In genomic region chr11:115839732-115840131, GRCm38 (mm10) we compare ENCODE assay signal across 15 mouse cellular contexts. TPM values are rescaled to one million over a fixed set of nuclear protein-coding genes. Genes with fewer than 3 reads are reported as not detected.
DNase-seq lines count a peak whose midpoint lies in the region; ATAC-seq and TF ChIP-seq lines count a peak whose summit lies in the region.
"Had no signal": no experiment of that assay in that cellular context is flagged by ENCODE, and none has a peak within 500 bp of the region (broad histone marks: within the 10 kb centered on the region; RNA-seq: fewer than 3 reads in every experiment).

No protein-coding gene starts in this region.

- no peak for DNase-seq in hindbrain, embryonic 11.5 days (ENCODE audit: low spot score)
- no peak for DNase-seq in lung, postnatal 0 days (ENCODE audit: low spot score)
- DNase-seq in lung, postnatal 36 days = no peak
- DNase-seq in hindbrain, postnatal 0 days (ENCODE audit: low spot score) = no peak
- DNase-seq in right cerebral cortex, adult 18-20 months = no peak
- no peak for DNase-seq in right cerebral cortex, postnatal 4 days
- DNase-seq: cerebellum, adult 2 months; gastrocnemius, postnatal 25 days; kidney, adult 8-10 months; left cerebral cortex, postnatal 4 days had no signal

- H3K9me3 ChIP-seq in hindbrain, embryonic 12.5 days (replicated peaks) = no peaks in the 10 kb centered on the region
- no peaks in the 10 kb centered on the region for H3K9me3 ChIP-seq in hindbrain, embryonic 11.5 days (ENCODE audit: control insufficient read depth, low read length)
- no peaks in the 10 kb centered on the region for H3K9me3 ChIP-seq in lung, postnatal 0 days (ENCODE audit: low read length)
- H3K9me3 ChIP-seq in hindbrain, postnatal 0 days (ENCODE audit: low read length) = no peaks in the 10 kb centered on the region
- H3K9me3 ChIP-seq: forebrain, embryonic 13.5 days; neural tube, embryonic 15.5 days had no signal

- TF ChIP-seq EP300 in lung, postnatal 0 days (IDR thresholded peaks at IDR 0.05) = no peak

- H3K27me3 ChIP-seq in hindbrain, embryonic 12.5 days = peaks cover 10% of the 10 kb centered on the region; the same call in 1 of the 2 replicates
- no peaks in the 10 kb centered on the region for H3K27me3 ChIP-seq in hindbrain, embryonic 11.5 days (ENCODE audit: control insufficient read depth, insufficient read depth, low read length)
- no peaks in the 10 kb centered on the region for H3K27me3 ChIP-seq in lung, postnatal 0 days (replicated peaks; ENCODE audit: insufficient read depth, low read length)
- H3K27me3 ChIP-seq in hindbrain, postnatal 0 days (ENCODE audit: insufficient read depth, low read length) = no peaks in the 10 kb centered on the region
- H3K27me3 ChIP-seq: forebrain, embryonic 13.5 days; neural tube, embryonic 15.5 days had no signal

- H3K4me3 ChIP-seq in hindbrain, embryonic 12.5 days = no peak overlapping the region
- no peak overlapping the region for H3K4me3 ChIP-seq in hindbrain, embryonic 11.5 days (ENCODE audit: low read depth, low read length)
- no peak overlapping the region for H3K4me3 ChIP-seq in lung, postnatal 0 days (ENCODE audit: low read depth, low read length)
- H3K4me3 ChIP-seq in hindbrain, postnatal 0 days (ENCODE audit: low read length) = no peak overlapping the region
- H3K4me3 ChIP-seq: forebrain, embryonic 13.5 days; neural tube, embryonic 15.5 days had no signal

- no peak overlapping the region for H3K4me2 ChIP-seq in hindbrain, embryonic 12.5 days (replicated peaks)
- no peak overlapping the region for H3K4me2 ChIP-seq in hindbrain, embryonic 11.5 days (replicated peaks; ENCODE audit: low read depth, low read length)
- H3K4me2 ChIP-seq in lung, postnatal 0 days (replicated peaks; ENCODE audit: low read depth, low read length) = no peak overlapping the region
- no peak overlapping the region for H3K4me2 ChIP-seq in hindbrain, postnatal 0 days (ENCODE audit: low read depth, low read length)
- H3K4me2 ChIP-seq: forebrain, embryonic 13.5 days; neural tube, embryonic 15.5 days had no signal

- H3K9ac ChIP-seq in hindbrain, embryonic 12.5 days = no peak overlapping the region
- no peak overlapping the region for H3K9ac ChIP-seq in hindbrain, embryonic 11.5 days (ENCODE audit: low read depth, low read length)
- no peak overlapping the region for H3K9ac ChIP-seq in lung, postnatal 0 days (replicated peaks; ENCODE audit: low read depth)
- H3K9ac ChIP-seq in hindbrain, postnatal 0 days (replicated peaks; ENCODE audit: low read length) = 0 out of 2 replicates have a peak overlapping the region, but pooled peaks have one; percentile 17
- H3K9ac ChIP-seq: forebrain, embryonic 13.5 days; neural tube, embryonic 15.5 days had no signal

- peaks cover 20% of the 10 kb centered on the region for H3K4me1 ChIP-seq in hindbrain, embryonic 12.5 days
- no peaks in the 10 kb centered on the region; the same call in 1 of the 2 replicates for H3K4me1 ChIP-seq in hindbrain, embryonic 11.5 days (replicated peaks; ENCODE audit: control insufficient read depth, insufficient read depth, low read length)
- H3K4me1 ChIP-seq in lung, postnatal 0 days (ENCODE audit: insufficient read depth, low read depth, low read length) = peaks cover 25% of the 10 kb centered on the region
- H3K4me1 ChIP-seq in hindbrain, postnatal 0 days (ENCODE audit: insufficient read depth, low read length) = no peaks in the 10 kb centered on the region
- H3K4me1 ChIP-seq: neural tube, embryonic 15.5 days had no signal

- peak overlapping the region; percentile 1 for H3K27ac ChIP-seq in hindbrain, embryonic 12.5 days
- no peak overlapping the region for H3K27ac ChIP-seq in hindbrain, embryonic 11.5 days (ENCODE audit: low read depth, low read length)
- H3K27ac ChIP-seq in lung, postnatal 0 days (ENCODE audit: low read length) = peak overlapping the region; percentile 90
- no peak overlapping the region for H3K27ac ChIP-seq in hindbrain, postnatal 0 days
- H3K27ac ChIP-seq: forebrain, embryonic 13.5 days; macrophage; neural tube, embryonic 15.5 days had no signal

- ATAC-seq in hindbrain, embryonic 12.5 days (ENCODE audit: low FRiP score) = no peak
- ATAC-seq in hindbrain, embryonic 11.5 days (ENCODE audit: low FRiP score) = no peak
- no peak for ATAC-seq in lung, postnatal 0 days
- no peak for ATAC-seq in hindbrain, postnatal 0 days
- ATAC-seq: forebrain, embryonic 13.5 days; midbrain, embryonic 16.5 days had no signal

- 58% methylated on average over 3 of the region's 3 CpGs for WGBS in hindbrain, embryonic 12.5 days
- WGBS in hindbrain, embryonic 11.5 days = 62% methylated on average over 3 of the region's 3 CpGs
- 25% methylated on average over 3 of the region's 3 CpGs for whole genome bisulfite sequencing in lung, postnatal 0 days
- 62% methylated on average over 3 of the region's 3 CpGs for WGBS in hindbrain, postnatal 0 days

- no peak for TF ChIP-seq CTCF in lung, postnatal 0 days (IDR thresholded peaks at IDR 0.05)
- TF ChIP-seq CTCF in hindbrain, postnatal 0 days (IDR thresholded peaks at IDR 0.05; ENCODE audit: low read depth) = no peak

- H3K36me3 ChIP-seq in hindbrain, embryonic 12.5 days = no peaks in the 10 kb centered on the region
- no peaks in the 10 kb centered on the region for H3K36me3 ChIP-seq in hindbrain, embryonic 11.5 days (ENCODE audit: control insufficient read depth, insufficient read depth, low read length)
- no peaks in the 10 kb centered on the region for H3K36me3 ChIP-seq in lung, postnatal 0 days (ENCODE audit: insufficient read depth, low read length)
- no peaks in the 10 kb centered on the region for H3K36me3 ChIP-seq in hindbrain, postnatal 0 days (ENCODE audit: insufficient read depth, low read length)
- H3K36me3 ChIP-seq: neural tube, embryonic 15.5 days had no signal

RNA-seq across cellular contexts. Expression of gene Llgl2, which starts 15.9 kb away (rescaled TPM):
- 4.0 and 6.1 TPM in 2 replicates for polyA plus RNA-seq in hindbrain, embryonic 12.5 days (2016; fragmentation: Nextera tagmentation; extraction: Ambion mirVana)
- polyA plus RNA-seq in hindbrain, embryonic 11.5 days (2014; fragmentation: Nextera tagmentation; extraction: Ambion mirVana) = 3.8 and 5.4 TPM in 2 replicates
- 66.0 and 70.1 TPM in 2 replicates for polyA plus RNA-seq in lung, postnatal 0 days (2015; fragmentation: Nextera tagmentation; extraction: Ambion mirVana)
- total RNA-seq in hindbrain, postnatal 0 days (2014; rRNA removed) = 1.6 and 2.1 TPM in 2 replicates
- polyA plus RNA-seq in hindbrain, postnatal 0 days (2015; fragmentation: Nextera tagmentation; extraction: Ambion mirVana) = 1.5 and 1.8 TPM in 2 replicates

RNA-seq across cellular contexts. Expression of gene Myo15b, which starts 18.5 kb away (rescaled TPM):
- 0.05 and 0.12 TPM in 2 replicates for polyA plus RNA-seq in hindbrain, embryonic 12.5 days (2016; fragmentation: Nextera tagmentation; extraction: Ambion mirVana)
- 0.09 TPM in 1 of 2 replicates, not detected in the other for polyA plus RNA-seq in hindbrain, embryonic 11.5 days (2014; fragmentation: Nextera tagmentation; extraction: Ambion mirVana)
- polyA plus RNA-seq in lung, postnatal 0 days (2015; fragmentation: Nextera tagmentation; extraction: Ambion mirVana) = 0.57 and 0.68 TPM in 2 replicates
- 0.29 and 0.63 TPM in 2 replicates for total RNA-seq in hindbrain, postnatal 0 days (2014; rRNA removed)
- 0.20 and 0.45 TPM in 2 replicates for polyA plus RNA-seq in hindbrain, postnatal 0 days (2015; fragmentation: Nextera tagmentation; extraction: Ambion mirVana)
- total RNA-seq: gastrocnemius, postnatal 25 days had no signal
- polyA plus RNA-seq: midbrain, embryonic 16.5 days had no signal

RNA-seq across cellular contexts. Expression of gene Tsen54, which starts 25.2 kb away (rescaled TPM):
- polyA plus RNA-seq in hindbrain, embryonic 12.5 days (2016; fragmentation: Nextera tagmentation; extraction: Ambion mirVana) = 27.1 and 28.8 TPM in 2 replicates
- 17.9 and 21.3 TPM in 2 replicates for polyA plus RNA-seq in hindbrain, embryonic 11.5 days (2014; fragmentation: Nextera tagmentation; extraction: Ambion mirVana)
- 18.2 and 19.9 TPM in 2 replicates for polyA plus RNA-seq in lung, postnatal 0 days (2015; fragmentation: Nextera tagmentation; extraction: Ambion mirVana)
- total RNA-seq in hindbrain, postnatal 0 days (2014; rRNA removed) = 22.5 and 34.6 TPM in 2 replicates
- polyA plus RNA-seq in hindbrain, postnatal 0 days (2015; fragmentation: Nextera tagmentation; extraction: Ambion mirVana) = 18.0 and 18.8 TPM in 2 replicates

RNA-seq across cellular contexts. Expression of gene Caskin2, which starts 26.3 kb away (rescaled TPM):
- polyA plus RNA-seq in hindbrain, embryonic 12.5 days (2016; fragmentation: Nextera tagmentation; extraction: Ambion mirVana) = 17.2 and 17.9 TPM in 2 replicates
- polyA plus RNA-seq in hindbrain, embryonic 11.5 days (2014; fragmentation: Nextera tagmentation; extraction: Ambion mirVana) = 12.2 and 12.9 TPM in 2 replicates
- polyA plus RNA-seq in lung, postnatal 0 days (2015; fragmentation: Nextera tagmentation; extraction: Ambion mirVana) = 17.5 and 17.9 TPM in 2 replicates
- 24.4 and 39.2 TPM in 2 replicates for total RNA-seq in hindbrain, postnatal 0 days (2014; rRNA removed)
- 7.7 and 8.0 TPM in 2 replicates for polyA plus RNA-seq in hindbrain, postnatal 0 days (2015; fragmentation: Nextera tagmentation; extraction: Ambion mirVana)

Comparison
In these comparisons a context has a peak if more than half of its experiments do, and no peak if none do; other contexts are left out.
1. H3K27ac ChIP-seq: peak in hindbrain, embryonic 12.5 days (single experiment) and lung, postnatal 0 days (single experiment); none in hindbrain, embryonic 11.5 days (single experiment) and hindbrain, postnatal 0 days (single experiment).